Mouse (Mus musculus) megakaryocyte, embryonic 14.5 days (primary cell): ENCODE data around the gene Gnat2. TPM values are rescaled to one million over a fixed set of nuclear protein-coding genes. Genes with fewer than 3 reads are reported as not detected.

Experiments
- H3K27me3 ChIP-seq: replicated peaks from 2 replicates; pipeline ENCODE3; 2012; ENCODE audit warnings: inconsistent platforms
- H3K36me3 ChIP-seq: replicated peaks from 2 replicates; pipeline ENCODE3; 2012; ENCODE audit warnings: low read length, inconsistent platforms, mixed read lengths
- H3K4me1 ChIP-seq: 2 replicates; pipeline ENCODE4 v1.6.1; 2012; ENCODE audit warnings: inconsistent platforms
- H3K4me3 ChIP-seq: replicated peaks from 2 replicates; pipeline ENCODE3; 2012; ENCODE audit warnings: moderate library complexity, mild to moderate bottlenecking, inconsistent platforms
- H3K9me3 ChIP-seq: 2 replicates; pipeline ENCODE4 v1.6.1; 2012; ENCODE audit warnings: inconsistent platforms
- FLI1 ChIP-seq: IDR thresholded peaks from 2 replicates; pipeline ENCODE4 v1.6.1; 2012; ENCODE audit warnings: low read length, inconsistent platforms, mixed read lengths
- GATA1 ChIP-seq: IDR thresholded peaks from 3 replicates; pipeline ENCODE4 v1.6.1; 2012; ENCODE audit warnings: mixed read lengths, low read length, inconsistent platforms, borderline replicate concordance
- polyA plus RNA-seq: library from polyadenylated mRNA; stranded (reverse); fragments of >175 nt; gene quantifications from 2 replicates; pipeline ENCODE4 v1.2.3, GENCODE M21; 2012; ENCODE audit warnings: low replicate concordance; ENCODE audit not compliant: insufficient read depth

The Gnat2 gene
- polyA plus RNA-seq, 1 experiment = not detected

GRCm38 (mm10) chr3:108093306-108093705 lies 717 bp downstream of the Gnat2 start:
- TF ChIP-seq FLI1 (no peak), GATA1 (no peak)
- Histone ChIP-seq H3K9me3 (no peaks in the 10 kb centered on the region), H3K4me3 (no peak overlapping the region), H3K27me3 (peaks cover 3% of the 10 kb centered on the region), H3K36me3 (no peaks in the 10 kb centered on the region), H3K4me1 (peaks cover 82% of the 10 kb centered on the region)

GRCm38 (mm10) chr3:108094146-108094545 lies 1.6 kb downstream of the Gnat2 start:
- Histone ChIP-seq H3K27me3 (peaks cover 3% of the 10 kb centered on the region), H3K9me3 (no peaks in the 10 kb centered on the region), H3K4me1 (peaks cover 81% of the 10 kb centered on the region), H3K4me3 (no peak overlapping the region), H3K36me3 (no peaks in the 10 kb centered on the region)
- no peak for TF ChIP-seq GATA1
- TF ChIP-seq FLI1 = no peak

- H3K36me3 ChIP-seq = peaks cover 3% of the 10 kb centered on the region
- no peak for TF ChIP-seq GATA1
- no peak overlapping the region for H3K4me3 ChIP-seq
- no peaks in the 10 kb centered on the region for H3K9me3 ChIP-seq
- peaks cover 3% of the 10 kb centered on the region for H3K27me3 ChIP-seq
- H3K4me1 ChIP-seq = peaks cover 71% of the 10 kb centered on the region
Observed at GRCm38 (mm10) chr3:108094976-108095760, 2.6 kb downstream of the Gnat2 start.

- Histone ChIP-seq H3K4me1 (peaks cover 73% of the 10 kb centered on the region), H3K9me3 (no peaks in the 10 kb centered on the region), H3K27me3 (peaks cover 3% of the 10 kb centered on the region), H3K36me3 (peaks cover 3% of the 10 kb centered on the region), H3K4me3 (peak overlapping the region; percentile 83)
- TF ChIP-seq GATA1 (no peak), FLI1 (no peak)
Observed at GRCm38 (mm10) chr3:108096226-108096625, 3.6 kb downstream of the Gnat2 start.

- peaks cover 3% of the 10 kb centered on the region for H3K36me3 ChIP-seq
- TF ChIP-seq FLI1 = no peak
- no peak for TF ChIP-seq GATA1
- no peaks in the 10 kb centered on the region for H3K9me3 ChIP-seq
- H3K4me3 ChIP-seq = peak overlapping the region; percentile 65
- H3K4me1 ChIP-seq = peaks cover 78% of the 10 kb centered on the region
- peaks cover 3% of the 10 kb centered on the region for H3K27me3 ChIP-seq
Observed at GRCm38 (mm10) chr3:108096726-108097125, 4.1 kb downstream of the Gnat2 start.

- TF ChIP-seq FLI1 = no peak
- no peak for TF ChIP-seq GATA1
- Histone ChIP-seq H3K27me3 (no peaks in the 10 kb centered on the region), H3K36me3 (peaks cover 10% of the 10 kb centered on the region), H3K4me3 (no peak overlapping the region), H3K9me3 (no peaks in the 10 kb centered on the region), H3K4me1 (peaks cover 80% of the 10 kb centered on the region)
Observed at GRCm38 (mm10) chr3:108097656-108098055, 5.1 kb downstream of the Gnat2 start.

GRCm38 (mm10) chr3:108098316-108098715 lies 5.7 kb downstream of the Gnat2 start:
- no peaks in the 10 kb centered on the region for H3K27me3 ChIP-seq
- no peak overlapping the region for H3K4me3 ChIP-seq
- H3K9me3 ChIP-seq = no peaks in the 10 kb centered on the region
- peaks cover 11% of the 10 kb centered on the region for H3K36me3 ChIP-seq
- TF ChIP-seq FLI1 (no peak), GATA1 (no peak)
- H3K4me1 ChIP-seq = peaks cover 75% of the 10 kb centered on the region

- Histone ChIP-seq H3K4me3 (no peak overlapping the region), H3K9me3 (no peaks in the 10 kb centered on the region), H3K27me3 (no peaks in the 10 kb centered on the region), H3K36me3 (peaks cover 36% of the 10 kb centered on the region), H3K4me1 (peaks cover 49% of the 10 kb centered on the region)
- TF ChIP-seq FLI1 (no peak), GATA1 (no peak)
Observed at GRCm38 (mm10) chr3:108101594-108101993, 9.0 kb downstream of the Gnat2 start.

- Histone ChIP-seq H3K27me3 (no peaks in the 10 kb centered on the region), H3K4me3 (no peak overlapping the region), H3K9me3 (no peaks in the 10 kb centered on the region), H3K36me3 (peaks cover 41% of the 10 kb centered on the region), H3K4me1 (peaks cover 44% of the 10 kb centered on the region)
- no peak for TF ChIP-seq FLI1
- TF ChIP-seq GATA1 = no peak
Observed at GRCm38 (mm10) chr3:108102075-108102474, 9.5 kb downstream of the Gnat2 start.

- TF ChIP-seq FLI1 (no peak), GATA1 (no peak)
- H3K4me1 ChIP-seq = peaks cover 25% of the 10 kb centered on the region
- peaks cover 68% of the 10 kb centered on the region for H3K36me3 ChIP-seq
Observed at GRCm38 (mm10) chr3:108105281-108105680, 12.7 kb downstream of the Gnat2 start.

GRCm38 (mm10) chr3:108111320-108111719 lies 18.7 kb downstream of the Gnat2 start:
- Histone ChIP-seq H3K36me3 (peaks cover 96% of the 10 kb centered on the region), H3K4me1 (0 out of 2 replicates have a peak, but pooled peaks cover 5% of the 10 kb centered on the region), H3K9me3 (no peaks in the 10 kb centered on the region), H3K27me3 (no peaks in the 10 kb centered on the region), H3K4me3 (no peak overlapping the region)
- no peak for TF ChIP-seq FLI1
- no peak for TF ChIP-seq GATA1

More at GRCm38 (mm10) chr3:108105281-108105680, 12.7 kb downstream of the Gnat2 start:
- no peak overlapping the region for H3K4me3 ChIP-seq
- no peaks in the 10 kb centered on the region for H3K27me3 ChIP-seq
- no peaks in the 10 kb centered on the region for H3K9me3 ChIP-seq
